Comparison of ENCODE assay signal across 14 mouse cellular contexts in genomic region chr4:82890585-82890984, GRCm38 (mm10). TPM values are rescaled to one million over a fixed set of nuclear protein-coding genes. Genes with fewer than 3 reads are reported as not detected.
DNase-seq lines count a peak whose midpoint lies in the region; ATAC-seq lines count a peak whose summit lies in the region.
"Had no signal": no experiment of that assay in that cellular context is flagged by ENCODE, and none has a peak within 500 bp of the region (broad histone marks: within the 10 kb centered on the region; RNA-seq: fewer than 3 reads in every experiment).

No protein-coding gene starts in this region.

- peak overlapping the region; percentile 61 for H3K27ac ChIP-seq in heart, embryonic 16.5 days (ENCODE audit: low read length)
- H3K27ac ChIP-seq in neural tube, embryonic 13.5 days (replicated peaks), result peak overlapping the region; percentile 52; the same call in 1 of the 2 replicates
- H3K27ac ChIP-seq in limb, embryonic 11.5 days (replicated peaks; ENCODE audit: low read depth, low read length), result peak overlapping the region; percentile 87
- H3K27ac ChIP-seq: heart, embryonic 10.5 days; hindbrain, embryonic 15.5 days had no signal

- H3K9me3 ChIP-seq in heart, embryonic 16.5 days (replicated peaks; ENCODE audit: control insufficient read depth, low read length), result no peaks in the 10 kb centered on the region
- H3K9me3 ChIP-seq in neural tube, embryonic 13.5 days, result no peaks in the 10 kb centered on the region
- no peaks in the 10 kb centered on the region for H3K9me3 ChIP-seq in limb, embryonic 11.5 days (ENCODE audit: control insufficient read depth, low read length)
- H3K9me3 ChIP-seq: heart, embryonic 10.5 days; hindbrain, embryonic 15.5 days; megakaryocyte, embryonic 14.5 days had no signal

- whole genome bisulfite sequencing in heart, embryonic 16.5 days, result 72% methylated on average over 4 of the region's 4 CpGs
- 88% methylated on average over 4 of the region's 4 CpGs for WGBS in neural tube, embryonic 13.5 days
- WGBS in limb, embryonic 11.5 days, result 78% methylated on average over 4 of the region's 4 CpGs

- H3K9ac ChIP-seq in heart, embryonic 16.5 days (ENCODE audit: low read length), result no peak overlapping the region
- no peak overlapping the region for H3K9ac ChIP-seq in neural tube, embryonic 13.5 days
- H3K9ac ChIP-seq in limb, embryonic 11.5 days (ENCODE audit: low read length), result no peak overlapping the region
- H3K9ac ChIP-seq: hindbrain, embryonic 15.5 days had no signal

- no peak for DNase-seq in heart, adult 18-20 months
- DNase-seq in neural tube, embryonic 10.5 days (ENCODE audit: extremely low spot score, low spot score), result no peak
- no peak for DNase-seq in limb, embryonic 11.5 days (ENCODE audit: low spot score)
- no peak for DNase-seq in thymus, postnatal 4 days
- DNase-seq: adrenal gland, postnatal 25 days; thymus, adult 18-20 months had no signal

- ATAC-seq in heart, embryonic 16.5 days (replicated peaks; ENCODE audit: extremely low read depth, insufficient read depth, low FRiP score), result 0 out of 2 replicates have a peak, but pooled peaks have one; percentile 41
- ATAC-seq in neural tube, embryonic 13.5 days (ENCODE audit: low read depth), result no peak
- peak; percentile 40; the same call in 1 of the 2 replicates for ATAC-seq in limb, embryonic 11.5 days (ENCODE audit: insufficient number of reproducible peaks, low FRiP score, low TSS enrichment, low read depth)
- no peak for ATAC-seq in erythroid progenitor cell, adult 5-6 weeks (replicated peaks; ENCODE audit: low FRiP score, poor library complexity, severe bottlenecking)

- no peak overlapping the region for H3K4me2 ChIP-seq in heart, embryonic 16.5 days (ENCODE audit: low read depth, low read length)
- no peak overlapping the region for H3K4me2 ChIP-seq in neural tube, embryonic 13.5 days
- H3K4me2 ChIP-seq in limb, embryonic 11.5 days (ENCODE audit: low read depth, severe bottlenecking), result 0 out of 2 replicates have a peak overlapping the region, but pooled peaks have one; percentile 12
- H3K4me2 ChIP-seq: hindbrain, embryonic 15.5 days; liver, embryonic 11.5 days had no signal

- no peaks in the 10 kb centered on the region for H3K27me3 ChIP-seq in heart, embryonic 16.5 days (ENCODE audit: control insufficient read depth, insufficient read depth, low read length)
- no peaks in the 10 kb centered on the region for H3K27me3 ChIP-seq in neural tube, embryonic 13.5 days
- H3K27me3 ChIP-seq in limb, embryonic 11.5 days (ENCODE audit: control insufficient read depth, insufficient read depth, low read length), result no peaks in the 10 kb centered on the region
- H3K27me3 ChIP-seq: hindbrain, embryonic 15.5 days; megakaryocyte, embryonic 14.5 days had no signal

- no peaks in the 10 kb centered on the region for H3K4me1 ChIP-seq in heart, embryonic 16.5 days (ENCODE audit: control insufficient read depth, insufficient read depth, low read length)
- 0 out of 2 replicates have a peak, but pooled peaks cover 9% of the 10 kb centered on the region for H3K4me1 ChIP-seq in neural tube, embryonic 13.5 days (replicated peaks)
- peaks cover 14% of the 10 kb centered on the region for H3K4me1 ChIP-seq in limb, embryonic 11.5 days (ENCODE audit: control insufficient read depth, insufficient read depth, low read length)
- H3K4me1 ChIP-seq: heart, embryonic 10.5 days; hindbrain, embryonic 15.5 days; megakaryocyte, embryonic 14.5 days had no signal

- H3K4me3 ChIP-seq in heart, embryonic 16.5 days (ENCODE audit: low read length), result no peak overlapping the region
- no peak overlapping the region for H3K4me3 ChIP-seq in neural tube, embryonic 13.5 days
- no peak overlapping the region for H3K4me3 ChIP-seq in limb, embryonic 11.5 days (ENCODE audit: low read depth, low read length)
- H3K4me3 ChIP-seq: heart, embryonic 10.5 days; hindbrain, embryonic 15.5 days; megakaryocyte, embryonic 14.5 days had no signal

- H3K36me3 ChIP-seq in heart, embryonic 16.5 days (ENCODE audit: control insufficient read depth, insufficient read depth), result no peaks in the 10 kb centered on the region
- H3K36me3 ChIP-seq in neural tube, embryonic 13.5 days, result no peaks in the 10 kb centered on the region
- H3K36me3 ChIP-seq in limb, embryonic 11.5 days (ENCODE audit: control insufficient read depth, insufficient read depth, low read length), result no peaks in the 10 kb centered on the region
- H3K36me3 ChIP-seq: heart, embryonic 10.5 days; hindbrain, embryonic 15.5 days had no signal

RNA-seq across cellular contexts. Expression of gene Cer1, which starts 5.6 kb away (rescaled TPM):
- 0.11 TPM in 1 of 2 replicates, not detected in the other for polyA plus RNA-seq in heart, embryonic 16.5 days (2015; fragmentation: Nextera tagmentation; extraction: Ambion mirVana)
- total RNA-seq in heart, adult 18-20 months (2021), result not detected
- polyA plus RNA-seq in neural tube, embryonic 13.5 days (2015; fragmentation: Nextera tagmentation; extraction: Ambion mirVana), result 0.28 and 0.54 TPM in 2 replicates
- polyA plus RNA-seq in limb, embryonic 11.5 days (2014; fragmentation: Nextera tagmentation; extraction: Ambion mirVana), result 0.21 TPM in 1 of 2 replicates, not detected in the other
- total RNA-seq in erythroid progenitor cell, adult 5-6 weeks (2015; ENCODE audit: low replicate concordance), result not detected in 2 replicates
- not detected in 2 replicates for total RNA-seq in erythroid progenitor cell, adult 5-6 weeks (2017; ENCODE audit: low replicate concordance)
- total RNA-seq: adrenal gland, postnatal 25 days had no signal
- polyA plus RNA-seq: heart, embryonic 10.5 days; hindbrain, embryonic 15.5 days; large intestine, adult 2 months; liver, embryonic 11.5 days had no signal

RNA-seq across cellular contexts. Expression of gene Zdhhc21, which starts 30.8 kb away (rescaled TPM):
- 11.0 and 11.3 TPM in 2 replicates for polyA plus RNA-seq in heart, embryonic 16.5 days (2015; fragmentation: Nextera tagmentation; extraction: Ambion mirVana)
- 10 to 100 TPM in 1 of 2 experiments, 1 to 10 TPM in 1; 9.3 to 10.0 TPM for total RNA-seq in heart, adult 18-20 months (2021)
- polyA plus RNA-seq in neural tube, embryonic 13.5 days (2015; fragmentation: Nextera tagmentation; extraction: Ambion mirVana), result 14.8 and 15.7 TPM in 2 replicates
- 10.1 and 11.4 TPM in 2 replicates for polyA plus RNA-seq in limb, embryonic 11.5 days (2014; fragmentation: Nextera tagmentation; extraction: Ambion mirVana)
- total RNA-seq in erythroid progenitor cell, adult 5-6 weeks (2015; ENCODE audit: low replicate concordance), result 3.6 and 4.6 TPM in 2 replicates
- 0.23 and 1.7 TPM in 2 replicates for total RNA-seq in erythroid progenitor cell, adult 5-6 weeks (2017; ENCODE audit: low replicate concordance)

Comparison
In these comparisons a context has a peak if more than half of its experiments do, and no peak if none do; other contexts are left out.
1. ATAC-seq: peak in heart, embryonic 16.5 days (single experiment) and limb, embryonic 11.5 days (single experiment); none in neural tube, embryonic 13.5 days (single experiment) and erythroid progenitor cell, adult 5-6 weeks (single experiment).
2. Peak in every context shown above with its lines, with median percentiles within 50 percentile points of each other: H3K27ac ChIP-seq.